In the genomic region with DNA sequence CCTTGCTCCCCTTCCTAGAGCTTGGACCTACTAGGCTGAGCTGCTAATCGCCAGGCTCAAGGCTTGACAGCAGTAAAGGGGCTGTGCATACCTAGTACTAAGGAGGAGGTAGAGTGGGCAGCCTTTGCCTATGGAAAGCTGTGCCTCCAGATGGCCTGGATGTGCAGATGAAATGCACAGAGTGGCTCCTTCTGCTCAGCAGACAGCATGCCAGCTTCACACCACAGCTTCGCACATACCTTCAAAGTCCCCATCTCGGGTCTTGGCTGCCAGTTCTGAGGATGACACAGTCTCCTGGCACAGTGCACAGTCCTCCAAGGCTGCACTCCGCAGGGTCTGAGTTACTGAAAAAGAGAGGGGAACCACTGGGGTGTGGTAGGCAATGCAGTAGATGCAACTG, we compare ENCODE assay signal across 11 mouse cellular contexts. TPM values are rescaled to one million over a fixed set of nuclear protein-coding genes. Genes with fewer than 3 reads are reported as not detected.
DNase-seq lines count a peak whose midpoint lies in the region; ATAC-seq and TF ChIP-seq lines count a peak whose summit lies in the region.
"Had no signal": no experiment of that assay in that cellular context is flagged by ENCODE, and none has a peak within 500 bp of the region (broad histone marks: within the 10 kb centered on the region; RNA-seq: fewer than 3 reads in every experiment).

No protein-coding gene starts in this region.

- peak; percentile 43 to 57 for DNase-seq in layer of hippocampus, adult 2 months (ENCODE audit: low spot score in 2 of 2)
- no peak for DNase-seq in layer of hippocampus, postnatal 10 days (ENCODE audit: low spot score in 2 of 2)
- DNase-seq in left cerebral cortex, adult 8-10 months (ENCODE audit: low spot score in 2 of 2) = peak; percentile 56 to 91
- peak; percentile 32 for DNase-seq in thymus, postnatal 0 days (ENCODE audit: low spot score)
- no peak for DNase-seq in retina, postnatal 1 day
- DNase-seq in Muller cell, postnatal 12 days (ENCODE audit: inconsistent ontology term) = no peak

- no peaks in the 10 kb centered on the region for H3K36me3 ChIP-seq in forebrain, embryonic 16.5 days (ENCODE audit: control insufficient read depth, insufficient read depth)
- H3K36me3 ChIP-seq in intestine, embryonic 15.5 days = no peaks in the 10 kb centered on the region

- no peak overlapping the region for H3K4me3 ChIP-seq in layer of hippocampus, adult 2 months
- no peak overlapping the region for H3K4me3 ChIP-seq in forebrain, embryonic 16.5 days (replicated peaks; ENCODE audit: low read length)
- H3K4me3 ChIP-seq in intestine, embryonic 15.5 days (replicated peaks) = no peak overlapping the region
- H3K4me3 ChIP-seq: myocyte had no signal

- H3K9ac ChIP-seq in forebrain, embryonic 16.5 days (replicated peaks; ENCODE audit: low read depth, low read length) = no peak overlapping the region
- H3K9ac ChIP-seq in intestine, embryonic 15.5 days = no peak overlapping the region
- H3K9ac ChIP-seq: hindbrain, embryonic 14.5 days had no signal

- H3K4me2 ChIP-seq in forebrain, embryonic 16.5 days (ENCODE audit: low read length) = no peak overlapping the region
- H3K4me2 ChIP-seq in intestine, embryonic 15.5 days (replicated peaks) = no peak overlapping the region
- H3K4me2 ChIP-seq: hindbrain, embryonic 14.5 days had no signal

- 79% methylated on average over 4 of the region's 4 CpGs for WGBS in forebrain, embryonic 16.5 days
- 89% methylated on average over 4 of the region's 4 CpGs for WGBS in intestine, embryonic 15.5 days

- peaks cover 11% of the 10 kb centered on the region for H3K4me1 ChIP-seq in forebrain, embryonic 16.5 days (replicated peaks; ENCODE audit: control insufficient read depth, insufficient read depth, low read length)
- no peaks in the 10 kb centered on the region for H3K4me1 ChIP-seq in intestine, embryonic 15.5 days (replicated peaks)

- ATAC-seq in forebrain, embryonic 16.5 days = peak; percentile 57
- no peak for ATAC-seq in intestine, embryonic 15.5 days

- no peak overlapping the region for H3K27ac ChIP-seq in layer of hippocampus, adult 2 months
- no peak overlapping the region for H3K27ac ChIP-seq in forebrain, embryonic 16.5 days (ENCODE audit: low read length)
- H3K27ac ChIP-seq in intestine, embryonic 15.5 days = no peak overlapping the region
- H3K27ac ChIP-seq: hindbrain, embryonic 14.5 days had no signal

- TF ChIP-seq CTCF in layer of hippocampus, adult 2 months (conservative IDR thresholded peaks at IDR 0.05) = no peak

- H3K9me3 ChIP-seq in forebrain, embryonic 16.5 days (ENCODE audit: control insufficient read depth, low read length) = no peaks in the 10 kb centered on the region
- H3K9me3 ChIP-seq in intestine, embryonic 15.5 days = no peaks in the 10 kb centered on the region

- H3K27me3 ChIP-seq in forebrain, embryonic 16.5 days (replicated peaks; ENCODE audit: control insufficient read depth, insufficient read depth, low read length) = no peaks in the 10 kb centered on the region
- no peaks in the 10 kb centered on the region for H3K27me3 ChIP-seq in intestine, embryonic 15.5 days (replicated peaks)

RNA-seq across cellular contexts. Expression of a gene that starts 9.7 kb away (rescaled TPM):
- total RNA-seq in layer of hippocampus, adult 2 months (2021) = 10 to 100 TPM; 84.9 to 94.7 TPM
- total RNA-seq in layer of hippocampus, postnatal 10 days (2021) = 10 to 100 TPM; 64.1 to 69.0 TPM
- polyA plus RNA-seq in forebrain, embryonic 16.5 days (2015; fragmentation: Nextera tagmentation; extraction: Ambion mirVana) = 37.1 and 47.2 TPM in 2 replicates
- 10 to 100 TPM; 68.7 to 79.4 (median 72.7) TPM for total RNA-seq in left cerebral cortex, adult 8-10 months (2022)
- 45.3 and 50.3 TPM in 2 replicates for polyA plus RNA-seq in thymus, postnatal 0 days (2015; fragmentation: Nextera tagmentation; extraction: Ambion mirVana)
- 18.7 and 19.4 TPM in 2 replicates for polyA plus RNA-seq in intestine, embryonic 15.5 days (2015; fragmentation: Nextera tagmentation; extraction: Ambion mirVana)

RNA-seq across cellular contexts. Expression of a gene that starts 27.9 kb away (rescaled TPM):
- 1 to 10 TPM; 6.4 to 7.3 TPM for total RNA-seq in layer of hippocampus, adult 2 months (2021)
- 1 to 10 TPM; 6.5 to 8.9 TPM for total RNA-seq in layer of hippocampus, postnatal 10 days (2021)
- 18.0 and 23.1 TPM in 2 replicates for polyA plus RNA-seq in forebrain, embryonic 16.5 days (2015; fragmentation: Nextera tagmentation; extraction: Ambion mirVana)
- 10 to 100 TPM in 1 of 4 experiments, 1 to 10 TPM in 3; 7.1 to 12.4 (median 7.4) TPM for total RNA-seq in left cerebral cortex, adult 8-10 months (2022)
- 67.1 and 68.3 TPM in 2 replicates for polyA plus RNA-seq in thymus, postnatal 0 days (2015; fragmentation: Nextera tagmentation; extraction: Ambion mirVana)
- 30.1 and 34.4 TPM in 2 replicates for polyA plus RNA-seq in intestine, embryonic 15.5 days (2015; fragmentation: Nextera tagmentation; extraction: Ambion mirVana)

RNA-seq across cellular contexts. Expression of a gene that starts 28.0 kb away (rescaled TPM):
- 1 to 10 TPM in 1 of 2 experiments, under 1 TPM in 1; 0.61 to 1.0 TPM for total RNA-seq in layer of hippocampus, adult 2 months (2021)
- 1 to 10 TPM in 1 of 2 experiments, under 1 TPM in 1; 0.58 to 2.0 TPM for total RNA-seq in layer of hippocampus, postnatal 10 days (2021)
- 0.37 and 0.73 TPM in 2 replicates for polyA plus RNA-seq in forebrain, embryonic 16.5 days (2015; fragmentation: Nextera tagmentation; extraction: Ambion mirVana)
- 1 to 10 TPM in 2 of 4 experiments, under 1 TPM in 2; 0.80 to 2.5 (median 1.3) TPM for total RNA-seq in left cerebral cortex, adult 8-10 months (2022)
- polyA plus RNA-seq in thymus, postnatal 0 days (2015; fragmentation: Nextera tagmentation; extraction: Ambion mirVana) = 0.58 and 0.96 TPM in 2 replicates
- 0.51 and 0.84 TPM in 2 replicates for polyA plus RNA-seq in intestine, embryonic 15.5 days (2015; fragmentation: Nextera tagmentation; extraction: Ambion mirVana)
- polyA plus RNA-seq: small intestine, adult 2 months had no signal

Comparison
In these comparisons a context has a peak if more than half of its experiments do, and no peak if none do; other contexts are left out.
1. DNase-seq: peak in layer of hippocampus, adult 2 months (2 of 2), left cerebral cortex, adult 8-10 months (2 of 2) and thymus, postnatal 0 days (single experiment); none in layer of hippocampus, postnatal 10 days (0 of 2), retina, postnatal 1 day (single experiment) and Muller cell, postnatal 12 days (single experiment).